Mouse (Mus musculus): Measurements from ENCODE around the gene Slit3. TPM values are rescaled to one million over a fixed set of nuclear protein-coding genes. Genes with fewer than 3 reads are reported as not detected.

Gene Slit3
- total and polyA plus RNA-seq, 3 experiments, result not detected

DNA sequence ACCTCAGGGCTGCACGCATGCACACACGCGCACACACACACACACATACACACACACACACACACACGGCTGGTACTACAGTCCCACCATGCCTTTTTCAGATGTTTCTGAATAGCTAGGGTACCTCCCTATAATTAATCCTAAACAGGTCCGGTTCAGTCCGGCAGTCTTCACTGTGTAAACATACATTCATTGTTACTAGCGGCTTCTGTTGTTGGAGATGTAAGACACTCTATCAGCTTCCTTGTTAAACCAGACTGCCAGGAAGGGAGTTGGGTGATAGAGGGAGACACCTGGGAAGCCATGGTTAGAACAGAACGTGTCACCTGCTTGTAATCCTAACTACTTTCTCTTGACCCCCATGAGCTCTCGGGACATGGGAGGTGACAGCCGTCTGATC is 481.6 kb downstream of the Slit3 start:
- Histone ChIP-seq H3K4me1 (ENCODE audit: control insufficient read depth in 1 of 2, insufficient read depth in 2 of 2, low read length in 2 of 2) (no peaks in the 10 kb centered on the region), H3K9me3 (replicated peaks; ENCODE audit: insufficient read depth, low read length) (no peaks in the 10 kb centered on the region), H3K9ac (ENCODE audit: control insufficient read depth, low read depth, low read length, poor library complexity, severe bottlenecking) (no peak overlapping the region), H3K4me3 (ENCODE audit: control insufficient read depth in 1 of 2, insufficient read depth in 1 of 2, low read depth in 2 of 2, low read length in 2 of 2) (no peak overlapping the region), H3K27me3 (ENCODE audit: control insufficient read depth in 1 of 2, insufficient read depth in 2 of 2, low read length in 2 of 2) (no peaks in the 10 kb centered on the region), H3K79me2 (ENCODE audit: control insufficient read depth, insufficient read depth, low read length, poor library complexity) (no peaks in the 10 kb centered on the region), H3K36me3 (ENCODE audit: control insufficient read depth in 1 of 2, insufficient read depth in 2 of 2, low read length in 2 of 2) (no peaks in the 10 kb centered on the region), H3K27ac (ENCODE audit: control insufficient read depth, low read depth, low read length) (no peak overlapping the region)
- no peak for DNase-seq (ENCODE audit: low read depth, low spot score)
- no peak for TF ChIP-seq TAL1 (IDR thresholded peaks at IDR 0.05; ENCODE audit: low read length)

DNA sequence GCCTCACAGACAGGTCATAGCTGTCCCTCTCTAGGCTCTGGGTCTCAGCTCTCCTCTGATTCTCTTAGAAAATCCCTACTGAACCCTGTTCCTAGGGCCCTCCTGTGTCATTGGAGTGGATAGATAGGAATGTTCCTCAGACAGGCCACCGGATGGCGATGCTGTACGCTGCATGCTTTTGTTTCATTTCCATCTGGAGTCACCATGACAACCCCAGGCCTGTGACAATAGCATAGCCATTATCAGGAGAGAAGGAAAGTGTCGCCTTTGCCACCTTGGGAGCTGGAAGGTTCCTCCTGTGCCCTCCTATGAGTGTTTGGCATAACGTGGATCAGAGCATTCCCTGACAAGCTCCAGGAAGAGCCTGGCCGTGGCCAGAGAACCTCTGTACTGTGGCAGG is 482.9 kb downstream of the Slit3 start:
- Histone ChIP-seq H3K9me3 (replicated peaks; ENCODE audit: insufficient read depth, low read length) (no peaks in the 10 kb centered on the region), H3K27me3 (ENCODE audit: control insufficient read depth in 1 of 2, insufficient read depth in 2 of 2, low read length in 2 of 2) (no peaks in the 10 kb centered on the region), H3K4me3 (ENCODE audit: control insufficient read depth in 1 of 2, insufficient read depth in 1 of 2, low read depth in 2 of 2, low read length in 2 of 2) (no peak overlapping the region), H3K4me1 (ENCODE audit: control insufficient read depth in 1 of 2, insufficient read depth in 2 of 2, low read length in 2 of 2) (no peaks in the 10 kb centered on the region), H3K36me3 (ENCODE audit: control insufficient read depth in 1 of 2, insufficient read depth in 2 of 2, low read length in 2 of 2) (no peaks in the 10 kb centered on the region), H3K27ac (ENCODE audit: control insufficient read depth, low read depth, low read length) (no peak overlapping the region), H3K79me2 (ENCODE audit: control insufficient read depth, insufficient read depth, low read length, poor library complexity) (no peaks in the 10 kb centered on the region), H3K9ac (ENCODE audit: control insufficient read depth, low read depth, low read length, poor library complexity, severe bottlenecking) (no peak overlapping the region)
- TF ChIP-seq TAL1 (IDR thresholded peaks at IDR 0.05; ENCODE audit: low read length), result no peak
- no peak for TF ChIP-seq TBP (IDR thresholded peaks at IDR 0.05; ENCODE audit: low read depth, low read length)
- no peak for TF ChIP-seq MYC (IDR thresholded peaks at IDR 0.05; ENCODE audit: low read depth, low read length)
- no peak for TF ChIP-seq SMC3 (IDR thresholded peaks at IDR 0.05; ENCODE audit: low read depth, low read length)
- no peak for TF ChIP-seq E2F4 (IDR thresholded peaks at IDR 0.05; ENCODE audit: borderline replicate concordance, low read depth, low read length)
- TF ChIP-seq POLR2A (IDR thresholded peaks at IDR 0.05; ENCODE audit: control insufficient read depth in 1 of 2, insufficient read depth in 1 of 2, low read depth in 1 of 2, low read length in 2 of 2, poor library complexity in 1 of 2), result no peak
- TF ChIP-seq MAZ (IDR thresholded peaks at IDR 0.05; ENCODE audit: low read depth, low read length), result no peak
- TF ChIP-seq MAX (IDR thresholded peaks at IDR 0.05; ENCODE audit: low read length), result no peak
- no peak for TF ChIP-seq ZMIZ1 (IDR thresholded peaks at IDR 0.05; ENCODE audit: low read depth, low read length)
- no peak for TF ChIP-seq RCOR1 (IDR thresholded peaks at IDR 0.05; ENCODE audit: low read depth, low read length)
- no peak for TF ChIP-seq KAT2A (conservative IDR thresholded peaks at IDR 0.05; ENCODE audit: low read depth, low read length)
- TF ChIP-seq HCFC1 (IDR thresholded peaks at IDR 0.05; ENCODE audit: low read depth, low read length), result no peak
- TF ChIP-seq ZC3H11A (IDR thresholded peaks at IDR 0.05; ENCODE audit: low read depth, low read length), result no peak
- no peak for TF ChIP-seq ZKSCAN1 (IDR thresholded peaks at IDR 0.05; ENCODE audit: low read depth, low read length)
- TF ChIP-seq USF1 (IDR thresholded peaks at IDR 0.05; ENCODE audit: low read depth, low read length), result no peak
- DNase-seq (ENCODE audit: low read depth, low spot score), result no peak

All from MEL (cell line).